Mouse (Mus musculus) lung, postnatal 0 days (tissue): ENCODE measurements around the gene Gabrp. TPM values are rescaled to one million over a fixed set of nuclear protein-coding genes. Genes with fewer than 3 reads are reported as not detected.

Experiments used
- ATAC-seq: fragments of 200-750 bp; cut with Nextera tagmentation; 2 replicates; pipeline ENCODE4 v1.8.0; 2017; ENCODE audit warnings: moderate library complexity
- DNase-seq: peaks from one replicate; pipeline ENCODE4 v3.0.0-alpha.2; 2016; ENCODE audit warnings: low spot score
- H3K27ac ChIP-seq: fragments of 300-500 bp; sonication (generic); 2 replicates; pipeline ENCODE4 v1.5.1; 2014; ENCODE audit warnings: antibody characterized with exemption, mild to moderate bottlenecking, low read length, mixed read lengths
- H3K27me3 ChIP-seq: fragments of 300-500 bp; sonication (generic); replicated peaks from 2 replicates; pipeline ENCODE4 v1.6.1; 2014; ENCODE audit warnings: low read length, mixed read lengths; ENCODE audit not compliant: insufficient read depth
- H3K36me3 ChIP-seq: fragments of 300-500 bp; sonication (generic); 2 replicates; pipeline ENCODE4 v1.6.1; 2014; ENCODE audit warnings: low read length, mixed read lengths; ENCODE audit not compliant: insufficient read depth
- H3K4me1 ChIP-seq: fragments of 300-500 bp; sonication (generic); 2 replicates; pipeline ENCODE4 v1.6.1; 2014; ENCODE audit warnings: antibody characterized with exemption, low read depth, low read length, mixed read lengths; ENCODE audit not compliant: insufficient read depth
- H3K4me2 ChIP-seq: fragments of 300-500 bp; sonication (generic); replicated peaks from 2 replicates; pipeline ENCODE4 v1.6.1; 2014; ENCODE audit warnings: low read depth, mild to moderate bottlenecking, low read length, moderate library complexity, mixed read lengths
- H3K4me3 ChIP-seq: fragments of 300-500 bp; sonication (generic); 2 replicates; pipeline ENCODE4 v1.5.1; 2014; ENCODE audit warnings: low read depth, low read length
- H3K9ac ChIP-seq: fragments of 300-500 bp; sonication (generic); replicated peaks from 2 replicates; pipeline ENCODE4 v1.6.1; 2014; ENCODE audit warnings: low read depth, mild to moderate bottlenecking
- H3K9me3 ChIP-seq: fragments of 300-500 bp; sonication (generic); 2 replicates; pipeline ENCODE4 v1.6.1; 2016; ENCODE audit warnings: low read length, mixed read lengths
- CTCF ChIP-seq: IDR thresholded peaks from 2 replicates; pipeline ENCODE4 v1.5.1; 2016; ENCODE audit warnings: antibody characterized with exemption, mild to moderate bottlenecking
- EP300 ChIP-seq: IDR thresholded peaks from 2 replicates; pipeline ENCODE4 v1.6.1; 2016; ENCODE audit warnings: antibody characterized with exemption, mild to moderate bottlenecking, control low read depth
- WGBS: fragments of 180-500 bp; shearing (Covaris S2); extraction: QIAGEN DNeasy Blood & Tissue Kit; methylation state at CpG from one replicate; pipeline ENCODE4 v1.1.7; 2014; 5-methylcytosine and 5-hydroxymethylcytosine counted together
- polyA plus RNA-seq: library from polyadenylated mRNA; unstranded; fragments of >200 nt; fragmentation: Nextera tagmentation; extraction: Ambion mirVana; gene quantifications from 2 replicates; pipeline ENCODE4 v1.2.1, GENCODE M21; 2015

Gene Gabrp
- polyA plus RNA-seq = 6.0 and 8.3 TPM in 2 replicates

- Histone ChIP-seq H3K36me3 (no peaks in the 10 kb centered on the region), H3K9me3 (no peaks in the 10 kb centered on the region), H3K9ac (no peak within 1 kb of the TSS), H3K27ac (no peak within 1 kb of the TSS), H3K27me3 (no peaks in the 10 kb centered on the region), H3K4me2 (no peak within 1 kb of the TSS), H3K4me1 (no peaks in the 10 kb centered on the region), H3K4me3 (no peak within 1 kb of the TSS)
- DNase-seq = no peak
- WGBS = 41% methylated on average over 6 of the region's 6 CpGs
- no peak for ATAC-seq
- TF ChIP-seq EP300 (no peak), CTCF (no peak)
Observed at GRCm38 (mm10) chr11:33578859-33579258, at the start of gene Gabrp. Gabrp (minus strand) TSS chr11:33578959.

GRCm38 (mm10) chr11:33627136-33627742, 48.5 kb upstream of the Gabrp start:
- no peak overlapping the region for H3K4me2 ChIP-seq
- H3K9ac ChIP-seq = no peak overlapping the region
- no peaks in the 10 kb centered on the region for H3K36me3 ChIP-seq
- no peak for TF ChIP-seq CTCF
- no peak for TF ChIP-seq EP300
- DNase-seq (no peak), ATAC-seq (no peak)
- H3K4me3 ChIP-seq = no peak overlapping the region
- no peak overlapping the region for H3K27ac ChIP-seq
- 79% methylated on average over 4 of the region's 4 CpGs for WGBS
- no peaks in the 10 kb centered on the region for H3K4me1 ChIP-seq
- H3K9me3 ChIP-seq = no peaks in the 10 kb centered on the region
- H3K27me3 ChIP-seq = no peaks in the 10 kb centered on the region

GRCm38 (mm10) chr11:33614218-33614617, 35.5 kb upstream of the Gabrp start:
- Histone ChIP-seq H3K4me1 (no peaks in the 10 kb centered on the region), H3K27ac (no peak overlapping the region), H3K9ac (no peak overlapping the region), H3K9me3 (no peaks in the 10 kb centered on the region), H3K27me3 (no peaks in the 10 kb centered on the region), H3K4me3 (no peak overlapping the region), H3K36me3 (no peaks in the 10 kb centered on the region), H3K4me2 (no peak overlapping the region)
- peak; percentile 77 for DNase-seq
- ATAC-seq = peak; percentile 69
- TF ChIP-seq EP300 = no peak
- peak; percentile 94 for TF ChIP-seq CTCF
- WGBS = 5% methylated on average over 15 of the region's 15 CpGs

GRCm38 (mm10) chr11:33607784-33608183, 29.0 kb upstream of the Gabrp start:
- Histone ChIP-seq H3K36me3 (no peaks in the 10 kb centered on the region), H3K4me3 (no peak overlapping the region), H3K9ac (no peak overlapping the region), H3K27me3 (no peaks in the 10 kb centered on the region), H3K9me3 (no peaks in the 10 kb centered on the region), H3K27ac (no peak overlapping the region), H3K4me2 (no peak overlapping the region), H3K4me1 (no peaks in the 10 kb centered on the region)
- ATAC-seq (no peak), DNase-seq (no peak)
- WGBS = 9% methylated on average over 3 of the region's 3 CpGs
- TF ChIP-seq EP300 = no peak
- no peak for TF ChIP-seq CTCF

GRCm38 (mm10) chr11:33603174-33603573, 24.4 kb upstream of the Gabrp start:
- no peak overlapping the region for H3K4me3 ChIP-seq
- ATAC-seq = peak; percentile 96
- 27% methylated on average over 2 of the region's 2 CpGs for WGBS
- no peaks in the 10 kb centered on the region for H3K36me3 ChIP-seq
- H3K9me3 ChIP-seq = no peaks in the 10 kb centered on the region
- no peaks in the 10 kb centered on the region for H3K27me3 ChIP-seq
- no peak overlapping the region for H3K9ac ChIP-seq
- TF ChIP-seq CTCF (no peak), EP300 (peak; percentile 92)
- H3K27ac ChIP-seq = peak overlapping the region; percentile 43
- DNase-seq = peak; percentile 93
- H3K4me1 ChIP-seq = no peaks in the 10 kb centered on the region
- no peak overlapping the region for H3K4me2 ChIP-seq

- no peak within 1 kb of the TSS for H3K9ac ChIP-seq
- H3K27me3 ChIP-seq = no peaks in the 10 kb centered on the region
- H3K9me3 ChIP-seq = no peaks in the 10 kb centered on the region
- H3K4me1 ChIP-seq = no peaks in the 10 kb centered on the region
- H3K4me3 ChIP-seq = no peak within 1 kb of the TSS
- 64% methylated on average over 4 of the region's 4 CpGs for WGBS
- no peak for DNase-seq
- no peak within 1 kb of the TSS for H3K4me2 ChIP-seq
- no peak for ATAC-seq
- no peak within 1 kb of the TSS for H3K27ac ChIP-seq
- TF ChIP-seq EP300 (no peak), CTCF (no peak)
- no peaks in the 10 kb centered on the region for H3K36me3 ChIP-seq
Observed at GRCm38 (mm10) chr11:33598986-33599385, 20.2 kb upstream of the Gabrp start, which contains the start of gene D130052B06Rik. D130052B06Rik (plus strand) TSS chr11:33599302.

- TF ChIP-seq EP300 = no peak
- TF ChIP-seq CTCF = no peak
- no peak overlapping the region for H3K9ac ChIP-seq
- H3K27me3 ChIP-seq = no peaks in the 10 kb centered on the region
- WGBS = 72% methylated on average over 4 of the region's 4 CpGs
- no peak overlapping the region for H3K27ac ChIP-seq
- DNase-seq = no peak
- no peak overlapping the region for H3K4me3 ChIP-seq
- no peaks in the 10 kb centered on the region for H3K4me1 ChIP-seq
- no peaks in the 10 kb centered on the region for H3K36me3 ChIP-seq
- ATAC-seq = no peak
- no peaks in the 10 kb centered on the region for H3K9me3 ChIP-seq
- no peak overlapping the region for H3K4me2 ChIP-seq
Observed at GRCm38 (mm10) chr11:33596655-33597054, 17.9 kb upstream of the Gabrp start.
